Mouse (Mus musculus): ENCODE measurements around the gene Bpifa3. TPM values are rescaled to one million over a fixed set of nuclear protein-coding genes. Genes with fewer than 3 reads are reported as not detected.
A peak's percentile ranks its signal among the peaks of the same experiment; 100 is the strongest.

Gene Bpifa3
- not detected in 2 replicates for polyA plus RNA-seq (2014; fragmentation: Nextera tagmentation; extraction: Ambion mirVana)

DNA sequence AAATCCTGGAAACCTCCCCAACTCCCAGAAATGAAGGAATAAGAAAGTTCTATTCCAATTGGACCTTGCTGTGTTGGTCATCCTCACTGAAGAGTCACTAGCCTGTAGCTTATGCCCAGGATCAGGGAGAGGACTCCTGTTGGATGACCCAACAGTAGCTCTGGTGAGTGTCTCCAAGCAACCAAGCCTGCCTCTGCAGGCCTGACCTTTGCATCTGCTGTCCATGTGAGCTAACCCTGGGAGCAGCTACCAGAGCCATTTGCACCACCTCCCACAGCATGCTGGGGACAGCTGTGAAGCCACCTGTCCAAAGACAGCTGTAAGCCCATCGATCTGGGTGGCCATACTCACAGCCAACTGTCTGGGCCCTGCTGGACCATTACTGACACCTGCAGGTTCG, at the start of gene Bpifa3:
Bpifa3 (plus strand) TSS at position 217 of the 400 bp plus-strand sequence.
- no peak within 1 kb of the TSS for H3K27ac ChIP-seq (replicated peaks; ENCODE audit: low read depth, low read length)
- no peak within 1 kb of the TSS for H3K4me3 ChIP-seq (ENCODE audit: low read depth, low read length)
- no peaks in the 10 kb centered on the region for H3K36me3 ChIP-seq (ENCODE audit: control insufficient read depth, insufficient read depth, low read length)
- H3K9ac ChIP-seq (ENCODE audit: low read depth, low read length): no peak within 1 kb of the TSS
- H3K9me3 ChIP-seq (ENCODE audit: control insufficient read depth, low read length): no peaks in the 10 kb centered on the region
- WGBS: 58% methylated on average over 2 of the region's 2 CpGs
- DNase-seq (ENCODE audit: low spot score) (no peak), ATAC-seq (ENCODE audit: low read depth) (no peak)
- H3K4me2 ChIP-seq (ENCODE audit: low read depth, low read length): no peak within 1 kb of the TSS
- H3K27me3 ChIP-seq (replicated peaks; ENCODE audit: control insufficient read depth, insufficient read depth, low read length): no peaks in the 10 kb centered on the region
- H3K4me1 ChIP-seq (ENCODE audit: control insufficient read depth, insufficient read depth, low read length): no peaks in the 10 kb centered on the region

DNA sequence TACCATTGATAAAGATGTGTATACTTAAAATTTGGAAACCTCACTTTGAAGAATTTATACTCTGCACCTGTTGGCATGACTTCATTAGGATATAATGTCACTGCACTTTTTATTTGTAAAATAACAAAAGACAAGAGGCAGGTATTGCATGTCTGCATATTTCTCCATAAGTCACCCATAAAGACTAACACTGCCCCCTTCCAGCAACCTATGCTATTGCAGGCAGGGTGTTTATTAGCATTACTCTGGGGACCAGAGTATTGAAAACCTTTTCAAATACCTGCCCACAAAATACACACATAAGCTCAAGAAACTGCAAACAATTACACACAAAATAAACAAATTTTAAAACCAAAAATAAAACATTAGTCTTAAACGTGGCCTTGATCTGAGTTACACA, 32.4 kb upstream of the Bpifa3 start:
- DNase-seq (ENCODE audit: low spot score) (no peak), ATAC-seq (ENCODE audit: low read depth) (no peak)
- no peaks in the 10 kb centered on the region for H3K4me1 ChIP-seq (ENCODE audit: control insufficient read depth, insufficient read depth, low read length)
- no peaks in the 10 kb centered on the region for H3K36me3 ChIP-seq (ENCODE audit: control insufficient read depth, insufficient read depth, low read length)
- no peak overlapping the region for H3K9ac ChIP-seq (ENCODE audit: low read depth, low read length)
- H3K27ac ChIP-seq (replicated peaks; ENCODE audit: low read depth, low read length): no peak overlapping the region
- no peaks in the 10 kb centered on the region for H3K27me3 ChIP-seq (replicated peaks; ENCODE audit: control insufficient read depth, insufficient read depth, low read length)
- H3K4me3 ChIP-seq (ENCODE audit: low read depth, low read length): no peak overlapping the region
- no peak overlapping the region for H3K4me2 ChIP-seq (ENCODE audit: low read depth, low read length)
- H3K9me3 ChIP-seq (ENCODE audit: control insufficient read depth, low read length): no peaks in the 10 kb centered on the region
- WGBS: 55% methylated on average over 1 of the region's 1 CpGs

DNA sequence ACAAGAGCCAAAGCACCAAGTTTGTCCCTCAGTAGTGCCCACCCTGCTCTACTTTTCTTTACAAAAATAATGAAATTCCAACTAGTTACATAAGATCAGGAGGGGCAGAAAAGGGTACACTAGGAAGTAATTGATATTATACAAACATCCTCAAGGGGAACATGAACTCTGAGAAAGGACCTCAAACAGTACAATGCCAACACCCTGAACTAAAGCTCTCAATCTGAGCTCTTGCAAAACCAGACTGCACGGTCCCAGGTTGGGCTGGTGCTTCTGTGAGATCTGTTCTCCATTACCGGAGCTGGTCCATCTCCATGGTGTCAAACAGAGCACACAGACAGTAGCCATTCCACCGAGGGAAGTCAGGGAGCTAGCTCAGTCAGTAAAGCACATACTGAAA, 12.8 kb upstream of the Bpifa3 start:
- Histone ChIP-seq H3K36me3 (ENCODE audit: control insufficient read depth, insufficient read depth, low read length) (no peaks in the 10 kb centered on the region), H3K4me1 (ENCODE audit: control insufficient read depth, insufficient read depth, low read length) (no peaks in the 10 kb centered on the region), H3K4me3 (ENCODE audit: low read depth, low read length) (no peak overlapping the region), H3K27ac (replicated peaks; ENCODE audit: low read depth, low read length) (no peak overlapping the region), H3K27me3 (replicated peaks; ENCODE audit: control insufficient read depth, insufficient read depth, low read length) (no peaks in the 10 kb centered on the region), H3K9ac (ENCODE audit: low read depth, low read length) (no peak overlapping the region), H3K9me3 (ENCODE audit: control insufficient read depth, low read length) (no peaks in the 10 kb centered on the region), H3K4me2 (ENCODE audit: low read depth, low read length) (no peak overlapping the region)
- ATAC-seq (ENCODE audit: low read depth) (no peak), DNase-seq (ENCODE audit: low spot score) (no peak)
- WGBS: 72% methylated on average over 3 of the region's 3 CpGs

DNA sequence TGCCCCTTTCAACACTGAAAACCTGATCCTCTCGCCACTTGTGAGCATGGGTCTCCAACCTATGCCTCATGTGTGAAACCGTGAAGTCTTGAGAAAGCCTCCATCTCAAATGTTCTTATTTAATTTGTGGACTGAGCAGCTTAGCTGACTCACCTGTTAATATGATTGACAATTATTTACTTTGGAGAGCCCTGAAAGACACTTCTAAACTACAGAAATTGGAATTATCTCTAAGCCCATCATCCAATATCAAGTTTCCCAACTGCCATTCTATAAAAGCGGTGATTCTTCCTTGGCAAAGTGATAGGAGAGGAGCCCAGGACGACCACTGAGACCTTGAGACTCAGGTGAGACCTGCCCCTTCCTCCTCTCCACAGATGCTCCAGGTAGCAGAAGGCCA, 12.4 kb downstream of the Bpifa3 start, which contains the start of gene Bpifa1:
Bpifa1 (plus strand) TSS at position 301 of the 400 bp plus-strand sequence.
- H3K27me3 ChIP-seq (replicated peaks; ENCODE audit: control insufficient read depth, insufficient read depth, low read length): no peaks in the 10 kb centered on the region
- no peak within 1 kb of the TSS for H3K27ac ChIP-seq (replicated peaks; ENCODE audit: low read depth, low read length)
- ATAC-seq (ENCODE audit: low read depth): no peak
- H3K9me3 ChIP-seq (ENCODE audit: control insufficient read depth, low read length): no peaks in the 10 kb centered on the region
- H3K4me2 ChIP-seq (ENCODE audit: low read depth, low read length): no peak within 1 kb of the TSS
- no peaks in the 10 kb centered on the region for H3K4me1 ChIP-seq (ENCODE audit: control insufficient read depth, insufficient read depth, low read length)
- 79% methylated on average over 4 of the region's 4 CpGs for WGBS
- DNase-seq (ENCODE audit: low spot score): no peak
- H3K4me3 ChIP-seq (ENCODE audit: low read depth, low read length): no peak within 1 kb of the TSS
- no peak within 1 kb of the TSS for H3K9ac ChIP-seq (ENCODE audit: low read depth, low read length)
- no peaks in the 10 kb centered on the region for H3K36me3 ChIP-seq (ENCODE audit: control insufficient read depth, insufficient read depth, low read length)

DNA sequence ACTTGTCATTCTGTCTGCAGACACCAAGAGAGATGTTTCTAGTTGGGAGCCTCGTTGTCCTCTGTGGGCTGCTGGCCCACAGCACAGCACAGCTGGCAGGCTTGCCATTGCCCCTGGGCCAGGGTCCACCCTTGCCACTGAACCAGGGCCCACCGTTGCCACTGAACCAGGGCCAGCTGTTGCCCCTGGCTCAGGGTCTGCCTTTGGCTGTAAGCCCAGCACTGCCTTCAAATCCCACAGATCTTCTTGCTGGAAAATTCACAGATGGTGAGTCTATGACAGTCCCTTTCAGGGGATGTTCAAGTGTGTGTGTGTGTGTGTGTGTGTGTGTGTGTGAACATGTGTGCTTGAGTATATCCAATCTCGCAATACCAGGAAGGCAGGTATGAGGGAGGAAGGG, 13.6 kb downstream of the Bpifa3 start:
- ATAC-seq (ENCODE audit: low read depth) (no peak), DNase-seq (ENCODE audit: low spot score) (peak; percentile 6)
- H3K4me2 ChIP-seq (ENCODE audit: low read depth, low read length): no peak overlapping the region
- H3K9me3 ChIP-seq (ENCODE audit: control insufficient read depth, low read length): no peaks in the 10 kb centered on the region
- H3K36me3 ChIP-seq (ENCODE audit: control insufficient read depth, insufficient read depth, low read length): no peaks in the 10 kb centered on the region
- no peak overlapping the region for H3K9ac ChIP-seq (ENCODE audit: low read depth, low read length)
- no peak overlapping the region for H3K4me3 ChIP-seq (ENCODE audit: low read depth, low read length)
- no peak overlapping the region for H3K27ac ChIP-seq (replicated peaks; ENCODE audit: low read depth, low read length)
- 73% methylated on average over 3 of the region's 3 CpGs for WGBS
- no peaks in the 10 kb centered on the region for H3K4me1 ChIP-seq (ENCODE audit: control insufficient read depth, insufficient read depth, low read length)
- H3K27me3 ChIP-seq (replicated peaks; ENCODE audit: control insufficient read depth, insufficient read depth, low read length): no peaks in the 10 kb centered on the region

DNA sequence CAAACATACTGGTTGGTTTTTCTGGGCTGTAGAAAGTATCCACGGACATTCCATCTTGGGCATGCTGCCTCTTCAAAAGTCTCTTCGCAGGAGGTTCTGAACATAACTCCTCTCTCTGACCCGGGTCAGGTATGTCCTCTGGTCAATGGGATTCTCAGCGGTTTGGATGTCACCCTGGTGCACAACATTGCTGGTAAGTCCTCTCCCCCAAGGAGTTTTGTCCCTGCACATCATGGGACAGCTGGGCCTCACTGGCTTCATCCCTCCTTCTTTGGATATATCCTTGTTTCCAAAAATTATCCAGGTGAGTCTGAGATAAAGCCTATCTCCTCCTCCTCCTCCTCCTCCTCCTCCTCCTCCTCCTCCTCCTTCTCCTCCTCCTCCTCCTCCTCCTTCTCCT, 17.4 kb downstream of the Bpifa3 start:
- H3K4me1 ChIP-seq (ENCODE audit: control insufficient read depth, insufficient read depth, low read length): no peaks in the 10 kb centered on the region
- no peak overlapping the region for H3K4me2 ChIP-seq (ENCODE audit: low read depth, low read length)
- WGBS: 80% methylated on average over 4 of the region's 4 CpGs
- H3K4me3 ChIP-seq (ENCODE audit: low read depth, low read length): no peak overlapping the region
- no peak for DNase-seq (ENCODE audit: low spot score)
- no peaks in the 10 kb centered on the region for H3K27me3 ChIP-seq (replicated peaks; ENCODE audit: control insufficient read depth, insufficient read depth, low read length)
- H3K9me3 ChIP-seq (ENCODE audit: control insufficient read depth, low read length): no peaks in the 10 kb centered on the region
- H3K9ac ChIP-seq (ENCODE audit: low read depth, low read length): no peak overlapping the region
- no peak overlapping the region for H3K27ac ChIP-seq (replicated peaks; ENCODE audit: low read depth, low read length)
- H3K36me3 ChIP-seq (ENCODE audit: control insufficient read depth, insufficient read depth, low read length): no peaks in the 10 kb centered on the region
- no peak for ATAC-seq (ENCODE audit: low read depth)

DNA sequence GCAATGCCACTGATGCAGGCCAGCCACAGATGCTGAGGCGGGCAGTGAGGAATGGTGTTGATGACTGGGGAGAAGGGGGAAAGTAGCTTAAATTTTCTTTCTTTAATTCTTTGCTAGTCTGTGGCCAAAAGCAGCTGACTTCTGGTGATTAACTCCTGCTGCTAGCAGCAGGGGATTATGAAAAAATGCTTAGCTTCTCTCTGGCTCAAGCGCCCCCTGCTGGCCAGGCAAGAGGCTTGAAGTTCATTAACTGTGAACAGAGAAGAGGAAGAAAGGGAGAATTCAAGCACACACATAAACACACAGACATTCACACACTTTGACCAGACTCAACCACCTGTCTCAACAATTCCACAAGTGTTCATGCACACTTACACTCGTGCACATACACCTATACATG, 28.3 kb downstream of the Bpifa3 start:
- peak; percentile 48 for DNase-seq (ENCODE audit: low spot score)
- H3K27ac ChIP-seq (replicated peaks; ENCODE audit: low read depth, low read length): no peak overlapping the region
- H3K36me3 ChIP-seq (ENCODE audit: control insufficient read depth, insufficient read depth, low read length): no peaks in the 10 kb centered on the region
- ATAC-seq (ENCODE audit: low read depth): no peak
- H3K27me3 ChIP-seq (replicated peaks; ENCODE audit: control insufficient read depth, insufficient read depth, low read length): no peaks in the 10 kb centered on the region
- H3K4me1 ChIP-seq (ENCODE audit: control insufficient read depth, insufficient read depth, low read length): no peaks in the 10 kb centered on the region
- no peak overlapping the region for H3K9ac ChIP-seq (ENCODE audit: low read depth, low read length)
- H3K4me2 ChIP-seq (ENCODE audit: low read depth, low read length): no peak overlapping the region
- H3K9me3 ChIP-seq (ENCODE audit: control insufficient read depth, low read length): no peaks in the 10 kb centered on the region
- no peak overlapping the region for H3K4me3 ChIP-seq (ENCODE audit: low read depth, low read length)
- 32% methylated on average over 3 of the region's 3 CpGs for WGBS

DNA sequence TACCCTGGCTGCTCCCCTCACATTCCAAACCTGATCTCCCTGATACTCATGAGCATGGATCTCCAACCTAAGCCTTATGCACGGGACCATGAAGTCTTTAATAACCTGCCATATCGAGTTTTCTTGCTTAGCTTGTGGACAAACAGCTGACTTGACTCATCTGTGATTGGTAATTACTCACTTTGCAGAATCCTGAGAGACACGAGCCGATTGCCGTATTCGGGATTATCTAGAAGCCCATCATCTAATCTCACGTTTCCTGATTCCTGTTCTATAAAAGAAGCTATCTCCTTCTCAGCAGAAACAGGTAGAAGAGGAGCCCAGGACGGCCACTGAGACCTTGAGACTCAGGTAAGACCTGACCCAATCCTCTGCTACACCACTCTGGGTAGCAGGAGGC, 32.2 kb downstream of the Bpifa3 start, which contains the start of gene Bpifa5:
Bpifa5 (plus strand) TSS at position 301 of the 400 bp plus-strand sequence.
- H3K9me3 ChIP-seq (ENCODE audit: control insufficient read depth, low read length): no peaks in the 10 kb centered on the region
- H3K27ac ChIP-seq (replicated peaks; ENCODE audit: low read depth, low read length): no peak within 1 kb of the TSS
- 76% methylated on average over 8 of the region's 8 CpGs for WGBS
- no peaks in the 10 kb centered on the region for H3K27me3 ChIP-seq (replicated peaks; ENCODE audit: control insufficient read depth, insufficient read depth, low read length)
- H3K4me3 ChIP-seq (ENCODE audit: low read depth, low read length): no peak within 1 kb of the TSS
- H3K4me1 ChIP-seq (ENCODE audit: control insufficient read depth, insufficient read depth, low read length): no peaks in the 10 kb centered on the region
- no peak for DNase-seq (ENCODE audit: low spot score)
- no peaks in the 10 kb centered on the region for H3K36me3 ChIP-seq (ENCODE audit: control insufficient read depth, insufficient read depth, low read length)
- H3K4me2 ChIP-seq (ENCODE audit: low read depth, low read length): no peak within 1 kb of the TSS
- ATAC-seq (ENCODE audit: low read depth): no peak
- no peak within 1 kb of the TSS for H3K9ac ChIP-seq (ENCODE audit: low read depth, low read length)

DNA sequence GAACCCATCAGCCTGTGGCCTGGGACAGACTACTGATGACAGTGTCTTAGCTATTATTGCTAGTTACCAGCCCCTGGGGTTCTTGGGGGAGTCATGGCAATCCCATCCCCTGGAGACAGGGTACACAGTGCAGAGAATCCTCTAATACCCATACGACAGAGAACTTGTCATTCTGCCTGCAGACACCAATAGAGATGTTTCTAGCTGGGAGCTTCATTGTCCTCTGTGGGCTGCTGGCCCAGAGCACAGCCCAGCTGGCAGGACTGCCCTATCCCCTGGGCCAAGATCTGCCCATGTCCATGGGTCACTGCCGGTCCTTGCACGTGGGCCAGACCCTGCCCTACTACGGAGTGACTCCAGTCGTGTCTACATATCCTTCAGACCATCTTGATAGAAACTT, 33.2 kb downstream of the Bpifa3 start:
- Histone ChIP-seq H3K36me3 (ENCODE audit: control insufficient read depth, insufficient read depth, low read length) (no peaks in the 10 kb centered on the region), H3K4me1 (ENCODE audit: control insufficient read depth, insufficient read depth, low read length) (no peaks in the 10 kb centered on the region), H3K9me3 (ENCODE audit: control insufficient read depth, low read length) (no peaks in the 10 kb centered on the region), H3K27me3 (replicated peaks; ENCODE audit: control insufficient read depth, insufficient read depth, low read length) (no peaks in the 10 kb centered on the region), H3K4me2 (ENCODE audit: low read depth, low read length) (no peak overlapping the region), H3K4me3 (ENCODE audit: low read depth, low read length) (no peak overlapping the region), H3K9ac (ENCODE audit: low read depth, low read length) (no peak overlapping the region), H3K27ac (replicated peaks; ENCODE audit: low read depth, low read length) (no peak overlapping the region)
- ATAC-seq (ENCODE audit: low read depth) (no peak), DNase-seq (ENCODE audit: low spot score) (no peak)
- WGBS: 89% methylated on average over 5 of the region's 5 CpGs
